Mouse (Mus musculus) lung, postnatal 25 days (tissue): ENCODE data around the gene Yju2.
A peak's percentile ranks its signal among the peaks of the same experiment; 100 is the strongest.

Experiments
- DNase-seq: peaks from one replicate; pipeline ENCODE4 v3.0.0; 2022; ENCODE audit warnings: low spot score

Gene Yju2

GRCm38 (mm10) chr17:56007444-56008355 lies 48.8 kb downstream of the Yju2 start:
- DNase-seq = no peak

GRCm38 (mm10) chr17:56008356-56009087 lies 49.6 kb downstream of the Yju2 start:
- DNase-seq = peak; percentile 97

GRCm38 (mm10) chr17:56009088-56009961 lies 50.4 kb downstream of the Yju2 start:
- peak; percentile 95 for DNase-seq

GRCm38 (mm10) chr17:56009962-56010240 lies 51.0 kb downstream of the Yju2 start:
- DNase-seq = no peak

DNA sequence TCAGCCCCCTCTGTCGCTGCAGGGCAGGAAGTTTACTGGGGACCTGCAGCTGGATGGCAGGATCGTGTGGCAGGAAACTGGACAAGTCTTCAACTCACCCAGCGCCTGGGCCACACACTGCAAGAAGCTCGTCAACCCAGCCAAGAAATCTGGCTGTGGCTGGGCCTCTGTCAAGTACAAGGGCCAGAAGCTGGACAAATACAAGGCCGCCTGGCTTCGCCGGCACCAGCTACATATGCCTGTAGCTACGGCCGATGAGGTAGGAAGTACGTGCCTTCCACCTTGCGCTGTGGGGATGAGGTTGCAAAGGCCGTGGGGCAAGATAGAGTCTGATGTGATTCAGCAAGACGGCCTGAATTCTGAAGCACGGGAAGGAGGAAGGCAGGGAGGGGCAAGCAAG lies 51.4 kb downstream of the Yju2 start:
- no peak for DNase-seq

DNA sequence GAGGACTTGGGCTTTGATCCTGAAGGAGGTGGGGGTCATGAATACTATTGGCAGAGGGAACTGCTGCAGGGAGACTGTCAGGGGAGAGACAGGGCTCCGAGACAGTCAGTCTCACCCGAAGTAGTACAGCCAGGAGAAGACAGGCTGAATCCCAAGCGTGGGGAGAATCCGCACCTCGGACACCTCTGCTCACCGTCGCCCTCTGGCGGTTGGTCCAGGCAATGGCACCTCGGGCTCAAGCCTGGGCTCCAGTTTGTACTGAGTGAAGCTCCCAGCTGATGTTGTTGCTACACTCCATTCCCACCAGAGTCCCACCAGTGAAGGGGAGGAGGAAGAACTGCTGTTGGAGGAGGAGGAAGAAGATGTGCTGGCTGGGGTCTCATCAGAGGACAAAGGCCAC lies 51.8 kb downstream of the Yju2 start:
- DNase-seq = peak; percentile 74

- no peak for DNase-seq
Observed at GRCm38 (mm10) chr17:56011441-56011840, 52.5 kb downstream of the Yju2 start.

DNA sequence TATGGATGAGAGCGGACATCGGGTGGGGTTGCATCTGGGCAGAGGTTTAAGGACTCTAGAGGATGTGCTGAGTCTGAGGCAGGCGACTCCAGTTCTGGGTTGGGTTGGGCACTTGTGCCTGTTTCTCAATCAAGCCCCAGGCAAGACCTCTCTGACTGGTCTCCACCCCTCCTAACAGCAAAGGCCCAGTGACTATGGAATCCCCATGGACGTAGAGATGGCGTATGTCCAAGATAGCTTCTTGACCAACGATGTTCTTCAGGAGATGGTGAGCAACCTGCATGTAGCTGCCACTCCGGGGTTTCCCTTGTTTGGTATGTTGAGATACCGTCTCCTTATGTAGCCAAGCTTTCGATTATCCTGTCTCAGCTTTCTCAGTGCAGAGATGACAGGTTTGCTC lies 56.4 kb downstream of the Yju2 start:
- DNase-seq = no peak

GRCm38 (mm10) chr17:56016382-56016781 lies 57.5 kb downstream of the Yju2 start:
- no peak for DNase-seq

GRCm38 (mm10) chr17:56016793-56017785 lies 58.2 kb downstream of the Yju2 start:
- no peak for DNase-seq

DNA sequence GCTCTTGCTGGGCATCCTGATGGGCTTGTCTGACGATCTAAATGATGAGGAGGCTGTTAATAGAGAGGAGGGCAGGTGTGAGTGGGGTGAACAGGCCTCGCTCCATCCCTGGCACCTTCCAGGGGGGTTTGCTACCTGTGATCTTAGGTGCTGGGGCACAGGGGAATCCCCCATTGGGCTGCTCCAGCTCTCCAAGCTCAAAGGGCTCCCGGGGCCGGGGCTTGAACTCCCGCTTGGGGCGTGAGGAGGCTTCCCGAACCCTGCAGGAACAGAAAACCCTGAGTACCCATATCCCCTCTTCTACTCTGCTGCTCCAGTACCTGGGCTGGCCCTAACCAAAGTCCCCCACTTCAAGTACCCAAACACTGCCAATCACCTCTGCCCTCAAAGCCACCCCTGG lies 58.9 kb downstream of the Yju2 start:
- DNase-seq = no peak
